Mouse (Mus musculus): ENCODE measurements around the gene Cnp. TPM values are rescaled to one million over a fixed set of nuclear protein-coding genes. Genes with fewer than 3 reads are reported as not detected.

Cnp gene
- polyA plus RNA-seq, 1 experiment from 2014 or later, result 16.3 TPM

DNA sequence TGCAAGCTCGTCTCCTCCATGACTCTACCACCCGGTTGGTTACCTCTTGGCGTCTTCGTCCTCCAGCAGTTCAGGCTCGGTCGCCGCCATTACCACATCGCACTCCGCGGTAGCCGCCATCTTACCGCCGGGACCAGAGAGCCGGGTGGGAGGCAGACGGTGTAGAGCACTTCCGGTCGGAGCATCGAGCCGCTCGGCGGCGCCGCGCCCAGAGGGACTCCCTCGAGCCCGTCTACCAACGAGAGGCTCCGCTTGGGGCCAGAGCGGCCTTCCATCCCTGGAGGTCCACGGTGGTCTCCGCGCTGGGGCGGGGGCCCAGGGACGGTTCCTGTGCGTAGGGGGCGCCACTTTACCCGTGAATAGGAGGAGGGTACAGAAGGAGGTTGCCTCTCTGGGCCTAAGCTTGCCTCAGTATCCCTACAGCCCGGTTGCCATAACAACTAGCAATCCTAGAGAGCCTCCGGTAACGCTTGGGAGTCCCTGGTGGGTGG is 44.8 kb downstream of the Cnp start:
- Histone ChIP-seq H3K36me3 (peaks cover 7% of the 10 kb centered on the region), H3K4me3 (peak overlapping the region; percentile 97), H3K4me1 (peaks cover 37% of the 10 kb centered on the region), H3K27ac (peak overlapping the region; percentile 96), H3K27me3 (ENCODE audit: insufficient read depth, poor library complexity, severe bottlenecking) (no peaks in the 10 kb centered on the region), H3K9me3 (no peaks in the 10 kb centered on the region)
- DNase-seq (ENCODE audit: low spot score), result peak; percentile 98
- under 1% methylated on average over 40 of the region's 40 CpGs for WGBS

DNA sequence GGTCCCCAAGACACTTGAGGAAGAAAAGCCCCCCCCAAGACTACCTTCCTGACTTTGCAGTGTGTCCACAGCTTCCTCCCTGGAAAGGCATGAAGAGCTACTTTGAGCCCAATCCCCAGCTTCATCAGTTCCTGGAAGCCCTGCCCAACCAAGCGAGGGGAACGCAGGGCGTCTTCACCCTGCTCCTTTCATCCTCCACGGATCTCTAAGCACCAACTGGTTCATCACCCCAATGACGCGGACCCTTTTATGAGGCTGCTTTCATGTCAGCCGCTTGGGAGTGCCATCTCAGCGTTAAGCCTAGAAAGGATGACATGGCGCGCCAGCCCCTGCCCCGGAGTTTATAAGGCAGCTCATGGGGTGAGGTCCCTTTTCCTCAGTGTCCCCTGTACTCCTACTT is 45.3 kb downstream of the Cnp start, which contains the start of gene Dnajc7:
Gene Dnajc7, minus strand, starts transcription at position 187 of the 400 bp plus-strand sequence.
- peaks cover 38% of the 10 kb centered on the region for H3K4me1 ChIP-seq
- H3K36me3 ChIP-seq, result peaks cover 11% of the 10 kb centered on the region
- no peaks in the 10 kb centered on the region for H3K27me3 ChIP-seq (ENCODE audit: insufficient read depth, poor library complexity, severe bottlenecking)
- no peak for DNase-seq (ENCODE audit: low spot score)
- peak within 1 kb of the TSS; percentile 96 for H3K27ac ChIP-seq
- no peaks in the 10 kb centered on the region for H3K9me3 ChIP-seq
- WGBS, result 7% methylated on average over 11 of the region's 11 CpGs
- H3K4me3 ChIP-seq, result peak within 1 kb of the TSS; percentile 97

DNA sequence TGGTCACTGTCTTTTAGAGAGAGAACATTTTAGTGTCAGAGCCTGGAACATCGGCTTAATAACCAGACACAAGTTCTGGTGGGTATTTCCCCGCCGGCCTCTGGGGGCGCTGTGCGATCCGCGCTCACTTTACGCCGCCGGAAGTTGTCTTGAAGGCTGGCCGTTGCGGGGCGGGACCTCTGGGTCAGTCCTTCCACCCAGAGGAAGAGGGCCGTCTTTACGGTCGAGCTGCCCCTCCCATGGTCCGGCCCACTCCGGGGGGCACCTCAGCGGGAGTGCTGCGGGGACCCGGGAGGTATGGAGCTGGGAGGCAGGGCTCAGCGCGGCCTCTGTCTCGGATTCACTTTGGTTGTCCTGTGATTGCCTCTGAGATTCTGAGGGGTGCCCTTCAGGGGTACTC is 48.0 kb downstream of the Cnp start:
- Histone ChIP-seq H3K9me3 (no peaks in the 10 kb centered on the region), H3K27me3 (ENCODE audit: insufficient read depth, poor library complexity, severe bottlenecking) (no peaks in the 10 kb centered on the region), H3K4me1 (peaks cover 41% of the 10 kb centered on the region), H3K36me3 (peaks cover 25% of the 10 kb centered on the region), H3K27ac (peak overlapping the region; percentile 92), H3K4me3 (peak overlapping the region; percentile 82)
- peak; percentile 98 for DNase-seq (ENCODE audit: low spot score)
- under 1% methylated on average over 24 of the region's 24 CpGs for WGBS

DNA sequence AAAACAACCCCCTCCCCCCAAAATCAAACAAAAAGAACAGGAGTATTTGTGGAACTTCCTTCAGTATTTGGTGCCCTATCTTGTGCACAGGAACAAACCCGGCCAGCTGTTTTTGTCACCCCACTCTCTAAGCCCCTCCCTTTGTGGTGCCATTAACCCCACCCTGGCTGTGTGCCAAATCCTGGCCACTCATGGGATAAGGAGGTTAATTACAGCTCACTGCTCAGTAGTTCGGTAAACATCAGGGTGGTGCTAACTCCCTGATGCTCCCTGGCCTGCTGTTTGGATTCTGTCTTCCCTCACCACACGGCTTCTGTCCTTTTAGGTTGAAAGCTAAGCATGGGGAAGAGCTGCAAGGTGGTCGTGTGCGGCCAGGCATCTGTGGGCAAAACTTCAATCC is 49.2 kb downstream of the Cnp start:
- Histone ChIP-seq H3K4me3 (peak overlapping the region; percentile 82), H3K9me3 (no peaks in the 10 kb centered on the region), H3K4me1 (peaks cover 36% of the 10 kb centered on the region), H3K27me3 (ENCODE audit: insufficient read depth, poor library complexity, severe bottlenecking) (peaks cover 5% of the 10 kb centered on the region; the same call in 1 of the 2 replicates), H3K27ac (peak overlapping the region; percentile 2; the same call in 1 of the 2 replicates), H3K36me3 (peaks cover 25% of the 10 kb centered on the region)
- DNase-seq (ENCODE audit: low spot score), result no peak
- 53% methylated on average over 5 of the region's 5 CpGs for WGBS

DNA sequence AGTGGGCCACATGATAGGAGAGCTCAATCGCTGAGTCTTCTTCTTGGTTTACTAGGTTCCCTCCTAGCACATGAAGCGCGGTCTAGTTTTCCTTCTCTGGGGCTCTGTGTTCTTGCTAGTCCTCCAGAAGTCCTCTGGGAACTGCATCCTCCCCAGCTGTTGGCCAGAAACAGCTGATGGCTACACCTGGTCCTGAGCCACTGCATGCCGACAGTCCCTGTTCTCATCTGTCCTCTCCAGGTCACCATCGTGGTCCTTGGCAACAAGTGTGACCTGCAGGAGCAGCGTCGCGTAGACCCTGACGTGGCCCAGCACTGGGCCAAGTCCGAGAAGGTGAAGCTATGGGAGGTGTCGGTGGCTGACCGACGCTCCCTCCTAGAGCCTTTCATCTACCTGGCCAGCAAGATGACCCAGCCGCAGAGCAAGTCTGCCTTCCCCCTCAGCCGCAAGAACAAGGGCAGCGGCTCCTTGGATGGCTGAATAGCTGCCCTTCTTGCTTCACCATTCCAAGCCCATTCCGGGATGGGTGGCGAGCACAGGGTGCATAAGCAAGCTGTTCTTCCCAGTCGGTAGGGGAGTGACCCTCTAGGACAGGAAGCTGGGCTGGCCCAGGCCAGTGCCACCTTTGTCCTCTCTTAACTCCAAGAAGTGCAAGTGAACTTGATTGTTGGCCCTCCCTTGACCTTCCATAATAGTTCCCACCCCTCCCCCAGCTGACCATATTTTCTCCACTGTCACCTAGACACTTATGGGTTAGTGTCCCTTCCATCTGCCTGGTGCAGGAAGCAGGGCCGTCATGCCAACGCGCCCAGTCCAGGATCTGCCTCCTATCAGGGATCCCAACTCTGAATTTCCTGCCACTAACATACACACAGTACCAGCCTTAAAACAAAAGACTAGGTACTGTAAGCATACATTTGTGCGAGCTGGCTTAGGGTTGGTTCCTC is 51.3 kb downstream of the Cnp start:
- Histone ChIP-seq H3K36me3 (peaks cover 25% of the 10 kb centered on the region), H3K27me3 (ENCODE audit: insufficient read depth, poor library complexity, severe bottlenecking) (peaks cover 23% of the 10 kb centered on the region; the same call in 1 of the 2 replicates), H3K9me3 (no peaks in the 10 kb centered on the region), H3K4me3 (no peak overlapping the region), H3K4me1 (peaks cover 31% of the 10 kb centered on the region), H3K27ac (no peak overlapping the region)
- 89% methylated on average over 23 of the region's 23 CpGs for WGBS
- DNase-seq (ENCODE audit: low spot score), result no peak

DNA sequence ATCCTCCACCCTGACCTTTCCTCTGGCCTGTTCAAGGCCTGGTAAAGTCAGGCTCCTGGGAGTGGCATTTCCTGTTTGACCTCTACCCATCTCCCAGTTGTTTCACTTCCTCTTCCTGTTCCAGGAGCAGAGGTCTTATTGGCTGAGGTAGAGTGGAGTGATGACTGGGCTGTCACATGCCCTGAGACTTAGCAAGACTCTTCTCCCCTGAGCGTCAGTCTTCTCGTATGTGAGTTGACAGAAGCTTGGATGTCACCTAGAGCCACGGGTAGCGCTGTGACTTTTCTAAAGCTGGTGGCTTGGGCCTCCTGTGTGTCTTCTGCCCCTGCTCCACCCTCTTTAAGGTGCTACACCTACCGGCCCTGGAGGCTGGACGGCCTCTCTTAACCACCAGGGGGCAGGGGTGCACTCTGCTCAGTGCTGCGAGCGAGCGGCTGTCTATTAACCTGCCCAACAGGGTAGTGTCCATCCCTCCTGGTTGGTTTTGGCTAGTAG is 52.0 kb downstream of the Cnp start:
- no peak overlapping the region for H3K4me3 ChIP-seq
- H3K27ac ChIP-seq, result no peak overlapping the region
- 18% methylated on average over 9 of the region's 9 CpGs for WGBS

DNA sequence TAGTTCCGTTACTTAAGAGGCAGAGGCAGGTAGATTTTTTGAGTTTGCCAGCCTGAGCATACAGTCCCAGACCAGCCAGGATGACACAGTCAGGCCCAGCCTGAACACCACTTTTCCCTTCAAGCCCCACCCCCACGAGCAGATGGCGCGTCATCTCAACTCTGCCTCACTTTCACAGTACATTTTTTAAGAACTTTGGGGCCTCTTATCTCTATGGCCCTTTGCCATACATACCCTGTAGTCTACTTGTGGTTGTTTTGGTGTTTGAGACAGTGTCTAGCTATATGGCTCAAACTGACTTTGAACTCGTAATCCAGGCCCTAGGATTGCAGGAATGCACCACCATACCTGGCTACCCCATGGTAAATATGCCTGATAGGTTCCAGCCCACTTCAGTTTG is 53.4 kb downstream of the Cnp start:
- no peak for DNase-seq (ENCODE audit: low spot score)
- no peak overlapping the region for H3K27ac ChIP-seq
- 85% methylated on average over 5 of the region's 5 CpGs for WGBS
- peaks cover 26% of the 10 kb centered on the region for H3K4me1 ChIP-seq
- peaks cover 32% of the 10 kb centered on the region; the same call in 1 of the 2 replicates for H3K27me3 ChIP-seq (ENCODE audit: insufficient read depth, poor library complexity, severe bottlenecking)
- no peak overlapping the region for H3K4me3 ChIP-seq
- peaks cover 25% of the 10 kb centered on the region for H3K36me3 ChIP-seq
- no peaks in the 10 kb centered on the region for H3K9me3 ChIP-seq

More for the DNA sequence above, 52.0 kb downstream of the Cnp start:
- Histone ChIP-seq H3K9me3 (no peaks in the 10 kb centered on the region), H3K36me3 (peaks cover 25% of the 10 kb centered on the region), H3K27me3 (ENCODE audit: insufficient read depth, poor library complexity, severe bottlenecking) (peaks cover 23% of the 10 kb centered on the region; the same call in 1 of the 2 replicates), H3K4me1 (peaks cover 31% of the 10 kb centered on the region)
- DNase-seq (ENCODE audit: low spot score), result peak; percentile 87

DNA sequence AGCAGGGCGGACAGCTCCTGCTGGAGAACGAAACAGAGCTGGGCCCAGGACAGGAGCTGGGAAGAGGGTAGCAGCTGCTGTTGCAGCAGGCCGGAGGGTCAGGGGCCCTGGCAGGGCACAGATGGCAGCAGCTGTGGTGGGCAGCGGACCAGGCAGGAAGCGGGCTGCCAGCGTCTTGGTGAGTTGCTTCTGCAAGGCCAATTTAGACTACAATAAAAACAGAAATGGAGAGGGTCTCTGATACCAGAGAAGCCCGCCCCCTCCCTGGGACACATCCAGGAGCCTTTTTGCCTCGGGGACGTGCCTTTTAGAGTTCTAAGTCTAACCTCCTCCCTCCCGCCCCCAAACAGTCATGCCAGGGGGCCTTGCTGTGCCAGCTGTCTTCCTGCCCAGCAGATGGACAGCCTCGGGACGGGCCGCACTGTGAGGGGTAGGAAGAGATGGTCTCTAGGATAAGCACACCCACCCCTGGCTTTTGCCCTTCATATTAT is 54.2 kb downstream of the Cnp start:
- Histone ChIP-seq H3K4me3 (no peak overlapping the region), H3K36me3 (peaks cover 25% of the 10 kb centered on the region), H3K27ac (no peak overlapping the region), H3K9me3 (no peaks in the 10 kb centered on the region), H3K4me1 (peaks cover 20% of the 10 kb centered on the region), H3K27me3 (ENCODE audit: insufficient read depth, poor library complexity, severe bottlenecking) (peaks cover 40% of the 10 kb centered on the region; the same call in 1 of the 2 replicates)
- WGBS, result 63% methylated on average over 13 of the region's 13 CpGs
- peak; percentile 71 for DNase-seq (ENCODE audit: low spot score)

DNA sequence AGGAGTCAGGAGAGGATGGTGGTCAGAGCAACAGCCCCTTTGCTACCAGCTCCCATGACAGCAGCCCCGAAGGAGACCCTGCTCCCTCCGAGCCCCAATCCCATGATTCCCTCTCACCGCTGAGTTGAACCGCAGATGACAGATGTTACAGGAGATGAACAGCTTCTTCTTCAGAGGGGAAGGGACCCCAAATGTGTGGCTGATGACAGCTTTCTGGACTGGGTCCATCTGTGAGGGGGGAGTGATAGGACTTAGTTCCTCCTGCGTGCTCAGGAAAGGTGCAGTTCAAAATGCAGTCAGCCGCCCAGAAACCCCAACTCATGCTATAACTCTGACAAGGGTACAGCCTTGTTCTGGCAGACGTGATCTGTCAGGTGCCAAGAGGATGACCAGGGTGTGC is 59.8 kb downstream of the Cnp start:
- no peaks in the 10 kb centered on the region for H3K4me1 ChIP-seq
- WGBS, result 67% methylated on average over 7 of the region's 7 CpGs
- H3K4me3 ChIP-seq, result no peak overlapping the region
- H3K27ac ChIP-seq, result no peak overlapping the region
- no peaks in the 10 kb centered on the region for H3K9me3 ChIP-seq
- DNase-seq (ENCODE audit: low spot score), result no peak
- no peaks in the 10 kb centered on the region for H3K36me3 ChIP-seq
- peaks cover 60% of the 10 kb centered on the region for H3K27me3 ChIP-seq (ENCODE audit: insufficient read depth, poor library complexity, severe bottlenecking)

DNA sequence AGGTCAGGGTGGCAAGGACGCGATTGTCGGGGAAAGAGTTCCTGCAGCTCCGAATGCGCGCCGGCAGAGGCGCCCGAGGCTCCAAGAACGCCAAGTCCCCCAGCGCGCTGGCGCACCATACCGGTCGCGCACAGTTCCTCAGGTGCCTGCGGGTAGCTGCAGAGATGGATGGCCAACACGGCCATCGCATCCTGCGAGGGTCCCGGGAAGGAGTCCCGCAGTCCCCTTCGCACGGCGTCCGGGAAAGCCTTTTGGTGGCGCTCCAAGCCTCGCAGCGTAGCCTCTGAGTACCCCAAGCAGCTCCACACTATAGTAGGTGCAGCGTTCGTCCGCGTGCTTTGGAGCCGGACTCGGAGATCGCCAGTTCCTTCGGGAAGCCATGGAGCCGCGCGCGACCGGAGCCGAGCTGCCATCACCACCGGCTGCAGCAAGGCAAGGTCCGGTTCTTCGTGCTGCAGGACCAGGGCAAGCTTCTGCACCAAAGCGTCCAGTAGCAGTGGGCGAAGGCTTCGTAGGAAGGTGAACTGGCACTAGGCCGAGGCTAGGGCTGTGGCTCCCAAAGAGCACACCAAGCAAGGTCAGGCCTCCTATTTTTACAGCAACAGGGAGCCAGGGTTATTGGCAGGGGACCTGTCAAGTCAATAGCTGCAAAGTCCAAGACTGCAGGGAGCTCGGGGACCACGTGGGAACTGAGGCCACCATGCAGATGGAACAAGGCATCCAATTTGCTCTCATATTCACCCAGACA is 65.6 kb downstream of the Cnp start:
- WGBS, result 8% methylated on average over 52 of the region's 52 CpGs
- Histone ChIP-seq H3K27ac (peak overlapping the region; percentile 73; the same call in 1 of the 2 replicates), H3K4me3 (peak overlapping the region; percentile 58), H3K27me3 (ENCODE audit: insufficient read depth, poor library complexity, severe bottlenecking) (peaks cover 79% of the 10 kb centered on the region), H3K36me3 (no peaks in the 10 kb centered on the region), H3K9me3 (no peaks in the 10 kb centered on the region), H3K4me1 (peaks cover 10% of the 10 kb centered on the region)
- no peak for DNase-seq (ENCODE audit: low spot score)

Measured in heart, embryonic 10.5 days (tissue).